Mouse (Mus musculus): ENCODE results near the gene Rpl27a.

Gene Rpl27a

GRCm38 (mm10) chr7:109529741-109530140 lies 10.8 kb downstream of the Rpl27a start:
- TF ChIP-seq CTCF (conservative IDR thresholded peaks at IDR 0.05; ENCODE audit: low read length): no peak
- TF ChIP-seq POU5F1 (IDR thresholded peaks at IDR 0.05; ENCODE audit: borderline replicate concordance, low read length): no peak
- no peak for TF ChIP-seq NANOG (IDR thresholded peaks at IDR 0.05; ENCODE audit: borderline replicate concordance, low read length)
- H3K9me3 ChIP-seq (ENCODE audit: low read length): no peaks in the 10 kb centered on the region
- H3K27me3 ChIP-seq (ENCODE audit: insufficient read depth, low read length): no peaks in the 10 kb centered on the region

GRCm38 (mm10) chr7:109531501-109531900 lies 12.6 kb downstream of the Rpl27a start:
- H3K4me3 ChIP-seq (replicated peaks; ENCODE audit: low read length): no peak overlapping the region
- H3K36me3 ChIP-seq (ENCODE audit: insufficient read depth, low read length): peaks cover 96% of the 10 kb centered on the region
- H3K4me1 ChIP-seq (replicated peaks; ENCODE audit: low read depth, low read length): peaks cover 17% of the 10 kb centered on the region
- no peaks in the 10 kb centered on the region for H3K27me3 ChIP-seq (ENCODE audit: insufficient read depth, low read length)
- TF ChIP-seq POU5F1 (IDR thresholded peaks at IDR 0.05; ENCODE audit: borderline replicate concordance, low read length) (no peak), CTCF (conservative IDR thresholded peaks at IDR 0.05; ENCODE audit: low read length) (no peak), NANOG (IDR thresholded peaks at IDR 0.05; ENCODE audit: borderline replicate concordance, low read length) (no peak)
- no peaks in the 10 kb centered on the region for H3K9me3 ChIP-seq (ENCODE audit: low read length)

More at GRCm38 (mm10) chr7:109529741-109530140, 10.8 kb downstream of the Rpl27a start:
- H3K4me1 ChIP-seq (replicated peaks; ENCODE audit: low read depth, low read length): peaks cover 22% of the 10 kb centered on the region
- H3K36me3 ChIP-seq (ENCODE audit: insufficient read depth, low read length): peaks cover 96% of the 10 kb centered on the region
- no peak overlapping the region for H3K4me3 ChIP-seq (replicated peaks; ENCODE audit: low read length)

- Histone ChIP-seq H3K27me3 (ENCODE audit: insufficient read depth, low read length) (no peaks in the 10 kb centered on the region), H3K4me3 (replicated peaks; ENCODE audit: low read length) (no peak overlapping the region), H3K9me3 (ENCODE audit: low read length) (no peaks in the 10 kb centered on the region), H3K36me3 (ENCODE audit: insufficient read depth, low read length) (peaks cover 93% of the 10 kb centered on the region), H3K4me1 (replicated peaks; ENCODE audit: low read depth, low read length) (peaks cover 12% of the 10 kb centered on the region)
- no peak for TF ChIP-seq CTCF (conservative IDR thresholded peaks at IDR 0.05; ENCODE audit: low read length)
- no peak for TF ChIP-seq NANOG (IDR thresholded peaks at IDR 0.05; ENCODE audit: borderline replicate concordance, low read length)
- TF ChIP-seq POU5F1 (IDR thresholded peaks at IDR 0.05; ENCODE audit: borderline replicate concordance, low read length): no peak
Observed at GRCm38 (mm10) chr7:109532691-109533090, 13.7 kb downstream of the Rpl27a start.

GRCm38 (mm10) chr7:109533129-109533528 lies 14.2 kb downstream of the Rpl27a start:
- Histone ChIP-seq H3K27me3 (ENCODE audit: insufficient read depth, low read length) (no peaks in the 10 kb centered on the region), H3K4me1 (replicated peaks; ENCODE audit: low read depth, low read length) (peaks cover 10% of the 10 kb centered on the region), H3K9me3 (ENCODE audit: low read length) (no peaks in the 10 kb centered on the region), H3K4me3 (replicated peaks; ENCODE audit: low read length) (no peak overlapping the region), H3K36me3 (ENCODE audit: insufficient read depth, low read length) (peaks cover 93% of the 10 kb centered on the region)
- TF ChIP-seq CTCF (conservative IDR thresholded peaks at IDR 0.05; ENCODE audit: low read length) (peak; percentile 15; the same call in 1 of the 2 replicates), POU5F1 (IDR thresholded peaks at IDR 0.05; ENCODE audit: borderline replicate concordance, low read length) (no peak)

GRCm38 (mm10) chr7:109533888-109534287 lies 14.9 kb downstream of the Rpl27a start:
- peaks cover 91% of the 10 kb centered on the region for H3K36me3 ChIP-seq (ENCODE audit: insufficient read depth, low read length)
- peaks cover 6% of the 10 kb centered on the region for H3K4me1 ChIP-seq (replicated peaks; ENCODE audit: low read depth, low read length)
- H3K4me3 ChIP-seq (replicated peaks; ENCODE audit: low read length): no peak overlapping the region
- H3K9me3 ChIP-seq (ENCODE audit: low read length): no peaks in the 10 kb centered on the region
- TF ChIP-seq CTCF (conservative IDR thresholded peaks at IDR 0.05; ENCODE audit: low read length): no peak
- TF ChIP-seq POU5F1 (IDR thresholded peaks at IDR 0.05; ENCODE audit: borderline replicate concordance, low read length): no peak
- no peak for TF ChIP-seq NANOG (IDR thresholded peaks at IDR 0.05; ENCODE audit: borderline replicate concordance, low read length)
- H3K27me3 ChIP-seq (ENCODE audit: insufficient read depth, low read length): no peaks in the 10 kb centered on the region

- Histone ChIP-seq H3K4me3 (replicated peaks; ENCODE audit: low read length) (no peak overlapping the region), H3K4me1 (replicated peaks; ENCODE audit: low read depth, low read length) (peaks cover 17% of the 10 kb centered on the region), H3K36me3 (ENCODE audit: insufficient read depth, low read length) (peaks cover 92% of the 10 kb centered on the region), H3K9me3 (ENCODE audit: low read length) (no peaks in the 10 kb centered on the region), H3K27me3 (ENCODE audit: insufficient read depth, low read length) (no peaks in the 10 kb centered on the region)
- TF ChIP-seq CTCF (conservative IDR thresholded peaks at IDR 0.05; ENCODE audit: low read length): no peak
- TF ChIP-seq POU5F1 (IDR thresholded peaks at IDR 0.05; ENCODE audit: borderline replicate concordance, low read length): no peak
- no peak for TF ChIP-seq NANOG (IDR thresholded peaks at IDR 0.05; ENCODE audit: borderline replicate concordance, low read length)
Observed at GRCm38 (mm10) chr7:109534921-109535320, 16.0 kb downstream of the Rpl27a start.

GRCm38 (mm10) chr7:109536451-109536946 lies 17.6 kb downstream of the Rpl27a start:
- Histone ChIP-seq H3K4me3 (replicated peaks; ENCODE audit: low read length) (no peak overlapping the region), H3K9me3 (ENCODE audit: low read length) (no peaks in the 10 kb centered on the region), H3K27me3 (ENCODE audit: insufficient read depth, low read length) (no peaks in the 10 kb centered on the region), H3K4me1 (replicated peaks; ENCODE audit: low read depth, low read length) (peaks cover 20% of the 10 kb centered on the region), H3K36me3 (ENCODE audit: insufficient read depth, low read length) (peaks cover 90% of the 10 kb centered on the region)
- TF ChIP-seq POU5F1 (IDR thresholded peaks at IDR 0.05; ENCODE audit: borderline replicate concordance, low read length) (no peak), CTCF (conservative IDR thresholded peaks at IDR 0.05; ENCODE audit: low read length) (no peak), NANOG (IDR thresholded peaks at IDR 0.05; ENCODE audit: borderline replicate concordance, low read length) (no peak)

GRCm38 (mm10) chr7:109540902-109541301 lies 22.0 kb downstream of the Rpl27a start:
- Histone ChIP-seq H3K36me3 (ENCODE audit: insufficient read depth, low read length) (peaks cover 89% of the 10 kb centered on the region), H3K27me3 (ENCODE audit: insufficient read depth, low read length) (no peaks in the 10 kb centered on the region), H3K4me3 (replicated peaks; ENCODE audit: low read length) (no peak overlapping the region), H3K4me1 (replicated peaks; ENCODE audit: low read depth, low read length) (peaks cover 14% of the 10 kb centered on the region), H3K9me3 (ENCODE audit: low read length) (no peaks in the 10 kb centered on the region)
- TF ChIP-seq CTCF (conservative IDR thresholded peaks at IDR 0.05; ENCODE audit: low read length) (no peak), NANOG (IDR thresholded peaks at IDR 0.05; ENCODE audit: borderline replicate concordance, low read length) (no peak), POU5F1 (IDR thresholded peaks at IDR 0.05; ENCODE audit: borderline replicate concordance, low read length) (no peak)
